Mouse (Mus musculus): Measurements from ENCODE around the gene Gm49383.

DNA sequence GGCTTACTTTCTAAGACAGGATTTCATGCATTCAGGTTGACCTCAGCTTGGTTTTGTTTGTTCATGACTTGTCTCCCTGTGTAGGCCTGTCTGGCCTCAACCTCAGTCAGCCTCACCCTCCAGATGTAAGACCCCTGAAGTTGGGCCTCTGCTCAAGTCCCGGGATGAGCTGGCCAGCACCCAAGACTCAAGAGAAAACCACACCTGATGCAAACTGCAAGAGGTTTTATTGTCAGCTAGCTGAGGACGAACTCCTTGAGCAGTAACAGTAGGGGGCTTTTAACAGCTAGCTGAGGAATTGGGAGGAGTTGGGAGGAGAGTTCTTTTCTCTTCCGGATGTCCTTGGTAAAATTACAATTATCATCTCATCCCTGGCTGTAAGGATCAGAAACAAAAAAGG, 19.4 kb downstream of the Gm49383 start:
- no peak for TF ChIP-seq CTCF (IDR thresholded peaks at IDR 0.05; ENCODE audit: control insufficient read depth, insufficient read depth, insufficient replicate concordance, low read depth, low read length)
- no peak for TF ChIP-seq POLR2A (IDR thresholded peaks at IDR 0.05; ENCODE audit: control insufficient read depth, low read depth, low read length)

Data from testis, adult 2 months (tissue).